Mouse (Mus musculus) stomach, postnatal 0 days (tissue): ENCODE results near the gene Epp13. TPM values are rescaled to one million over a fixed set of nuclear protein-coding genes. Genes with fewer than 3 reads are reported as not detected.
"Not testable (repeated sequence)": the region's sequence is repeated elsewhere in the genome, so short reads cannot be mapped to it uniquely, and the experiment has no call there.

Source experiments
- ATAC-seq: fragments of 200-750 bp; cut with Nextera tagmentation; 2 replicates; pipeline ENCODE4 v1.8.0; 2017; ENCODE audit not compliant: low FRiP score, low TSS enrichment
- DNase-seq: peaks from one replicate; pipeline ENCODE4 v3.0.0-alpha.2; 2016; ENCODE audit warnings: low spot score
- H3K27ac ChIP-seq: fragments of 300-500 bp; sonication (generic); replicated peaks from 2 replicates; pipeline ENCODE4 v1.5.1; 2014; ENCODE audit warnings: mild to moderate bottlenecking, control low read depth
- H3K27me3 ChIP-seq: fragments of 300-500 bp; sonication (generic); 2 replicates; pipeline ENCODE4 v1.6.1; 2014; ENCODE audit warnings: low read length; ENCODE audit not compliant: control insufficient read depth, insufficient read depth
- H3K36me3 ChIP-seq: fragments of 300-500 bp; sonication (generic); 2 replicates; pipeline ENCODE4 v1.6.1; 2014; ENCODE audit warnings: low read length, mixed read lengths; ENCODE audit not compliant: control insufficient read depth, insufficient read depth
- H3K4me1 ChIP-seq: fragments of 300-500 bp; sonication (generic); replicated peaks from 2 replicates; pipeline ENCODE4 v1.6.1; 2014; ENCODE audit warnings: antibody characterized with exemption; ENCODE audit not compliant: control insufficient read depth, insufficient read depth
- H3K4me2 ChIP-seq: fragments of 300-500 bp; sonication (generic); replicated peaks from 2 replicates; pipeline ENCODE4 v1.6.1; 2014; ENCODE audit warnings: low read depth, mild to moderate bottlenecking, control low read depth, moderate library complexity
- H3K4me3 ChIP-seq: fragments of 300-500 bp; sonication (generic); 2 replicates; pipeline ENCODE4 v1.5.1; 2014; ENCODE audit warnings: low read depth, low read length, control low read depth
- H3K9ac ChIP-seq: fragments of 300-500 bp; sonication (generic); 2 replicates; pipeline ENCODE4 v1.6.1; 2014; ENCODE audit warnings: mild to moderate bottlenecking, low read length, control low read depth, mixed read lengths
- H3K9me3 ChIP-seq: fragments of 300-500 bp; sonication (generic); 2 replicates; pipeline ENCODE4 v1.6.1; 2016; ENCODE audit warnings: low read length; ENCODE audit not compliant: control insufficient read depth
- CTCF ChIP-seq: IDR thresholded peaks from 2 replicates; pipeline ENCODE4 v1.5.1; 2016; ENCODE audit warnings: antibody characterized with exemption, low read depth, mild to moderate bottlenecking, moderate library complexity
- EP300 ChIP-seq: optimal IDR thresholded peaks from 2 replicates; pipeline ENCODE3; 2016; ENCODE audit warnings: antibody characterized with exemption
- whole genome bisulfite sequencing: fragments of 180-500 bp; shearing (Covaris S2); extraction: QIAGEN DNeasy Blood & Tissue Kit; methylation state at CpG from one replicate; pipeline ENCODE4 v1.1.7; 2014; 5-methylcytosine and 5-hydroxymethylcytosine counted together
- polyA plus RNA-seq: library from polyadenylated mRNA; unstranded; fragments of >200 nt; fragmentation: Nextera tagmentation; extraction: Ambion mirVana; gene quantifications from 2 replicates; pipeline ENCODE4 v1.2.1, GENCODE M21; 2015

Gene Epp13
- polyA plus RNA-seq, 1 experiment from 2014 or later = not detected

DNA sequence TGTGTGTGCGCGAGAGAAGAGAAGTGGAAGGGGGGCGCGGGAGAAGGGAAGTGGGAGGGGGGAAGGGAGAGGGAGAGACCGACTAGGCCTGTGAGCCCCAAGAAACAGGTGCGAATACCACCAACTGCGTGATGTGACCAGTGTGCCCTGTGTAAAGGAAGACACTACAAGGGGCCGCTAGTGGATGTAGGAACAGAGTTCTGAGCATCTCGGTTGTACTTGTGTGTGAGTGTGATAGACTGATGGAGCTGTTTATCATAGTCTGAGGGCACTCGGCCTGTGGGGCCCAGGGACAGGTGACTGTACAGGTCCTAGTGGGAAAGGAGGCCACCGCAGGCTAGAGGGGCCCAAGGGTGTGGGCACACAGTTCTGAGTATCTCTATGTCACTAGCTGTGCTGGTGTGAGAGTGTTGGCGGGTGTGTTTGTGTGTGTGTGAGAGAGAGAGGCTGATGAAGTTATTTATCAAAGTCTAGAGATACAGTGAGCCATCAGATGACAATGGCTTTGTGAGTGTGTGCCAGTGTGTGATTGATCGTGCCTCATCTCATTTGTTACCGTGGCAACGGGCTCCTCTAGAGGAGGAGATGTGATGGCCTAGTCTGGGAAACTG lies 34.5 kb downstream of the Epp13 start:
- no peaks in the 10 kb centered on the region for H3K27me3 ChIP-seq
- H3K36me3 ChIP-seq = no peaks in the 10 kb centered on the region; the same call in 1 of the 2 replicates
- ATAC-seq (peak; percentile 4; the same call in 1 of the 2 replicates), DNase-seq (no peak)
- H3K4me2 ChIP-seq = peak overlapping the region; percentile 68
- no peak for TF ChIP-seq CTCF
- no peak for TF ChIP-seq EP300
- peak overlapping the region; percentile 48 for H3K4me3 ChIP-seq
- H3K4me1 ChIP-seq = peaks cover 3% of the 10 kb centered on the region; the same call in 1 of the 2 replicates
- no peak overlapping the region for H3K27ac ChIP-seq
- 16% methylated on average over 15 of the region's 15 CpGs for WGBS
- no peaks in the 10 kb centered on the region for H3K9me3 ChIP-seq
- H3K9ac ChIP-seq = peak overlapping the region; percentile 54

DNA sequence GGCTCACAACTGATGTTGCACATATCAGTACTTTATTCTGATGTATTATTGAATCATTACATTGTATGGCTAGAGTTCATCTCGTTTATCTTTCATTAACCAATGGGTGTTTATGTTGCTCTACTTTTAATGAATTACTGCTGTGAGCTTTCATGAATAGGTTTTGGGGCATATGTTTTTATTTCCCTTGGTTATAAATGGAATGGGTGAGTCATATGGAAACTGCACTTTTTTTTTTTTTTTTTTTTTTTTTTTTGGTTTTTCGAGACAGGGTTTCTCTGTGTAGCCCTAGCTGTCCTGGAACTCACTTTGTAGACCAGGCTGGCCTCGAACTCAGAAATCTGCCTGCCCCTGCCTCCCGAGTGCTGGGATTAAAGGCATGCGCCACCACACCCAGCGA lies 38.6 kb downstream of the Epp13 start:
- H3K9ac ChIP-seq, H3K4me1 ChIP-seq, H3K27me3 ChIP-seq, ATAC-seq, H3K4me3 ChIP-seq, H3K9me3 ChIP-seq, DNase-seq, H3K4me2 ChIP-seq, H3K27ac ChIP-seq, H3K36me3 ChIP-seq: not testable (repeated sequence)
- 94% methylated on average over 5 of the region's 6 CpGs for WGBS

DNA sequence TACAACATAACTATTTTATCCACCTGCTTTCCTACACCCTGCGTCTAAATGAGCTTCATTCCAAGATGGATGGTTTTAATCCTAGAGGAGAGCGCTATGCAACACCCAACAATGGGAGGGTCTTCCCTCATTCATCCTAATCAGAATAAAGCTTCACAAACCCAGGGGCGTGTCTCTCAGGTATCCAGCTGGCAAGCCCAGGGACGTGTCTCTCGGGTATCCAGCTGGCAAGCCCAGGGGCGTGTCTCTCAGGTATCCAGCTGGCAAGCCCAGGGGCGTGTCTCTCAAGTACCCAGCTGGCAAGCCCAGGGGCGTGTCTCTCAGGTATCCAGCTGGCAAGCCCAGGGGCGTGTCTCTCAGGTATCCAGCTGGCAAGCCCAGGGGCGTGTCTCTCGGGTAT lies 48.3 kb downstream of the Epp13 start:
- H3K27me3 ChIP-seq, H3K4me3 ChIP-seq, H3K4me2 ChIP-seq, H3K36me3 ChIP-seq, ATAC-seq, H3K4me1 ChIP-seq, H3K9ac ChIP-seq, H3K9me3 ChIP-seq, H3K27ac ChIP-seq: not testable (repeated sequence)
- 39% methylated on average over 11 of the region's 11 CpGs for WGBS
- DNase-seq = peak; percentile 23

DNA sequence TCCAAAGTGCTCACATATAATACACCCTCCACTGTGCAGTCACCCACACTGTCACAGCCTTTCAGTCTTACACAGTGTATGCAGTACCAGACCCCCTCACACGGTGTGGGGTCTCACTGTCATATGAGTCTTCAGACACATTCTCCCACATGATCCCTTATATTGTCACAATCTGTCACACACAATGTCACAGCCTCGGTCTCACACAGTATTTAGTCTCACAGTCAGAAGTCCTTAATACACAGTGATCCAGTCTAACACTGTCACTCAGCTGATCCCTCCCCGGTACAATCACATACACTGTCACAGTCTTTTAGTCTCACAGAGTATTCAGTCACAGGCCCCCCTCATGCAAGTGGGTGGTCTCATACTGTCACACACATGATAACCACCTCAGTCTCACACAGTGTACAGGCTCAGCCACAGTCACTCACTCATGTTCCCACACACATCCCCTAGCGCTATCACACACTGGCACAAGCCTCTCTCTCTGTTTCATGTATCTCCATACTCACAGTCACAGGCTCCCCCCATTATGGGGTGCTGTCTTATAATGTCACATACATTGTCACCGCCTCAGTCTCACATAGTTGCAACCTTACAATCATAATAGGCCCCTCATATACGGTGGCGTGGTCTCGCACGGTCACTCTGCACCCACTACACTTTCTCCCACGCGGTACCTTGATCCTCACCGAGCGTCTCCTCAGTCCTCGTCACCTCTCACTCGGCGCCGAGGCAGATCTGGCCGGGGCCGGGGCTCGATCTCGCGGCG lies 78.1 kb downstream of the Epp13 start:
- ATAC-seq (peak; percentile 75), DNase-seq (no peak)
- H3K36me3 ChIP-seq = no peaks in the 10 kb centered on the region
- peak overlapping the region; percentile 54 for H3K4me2 ChIP-seq
- H3K9me3 ChIP-seq = no peaks in the 10 kb centered on the region
- peak overlapping the region; percentile 58 for H3K27ac ChIP-seq
- peak overlapping the region; percentile 48 for H3K4me3 ChIP-seq
- peak overlapping the region; percentile 53 for H3K9ac ChIP-seq
- H3K27me3 ChIP-seq = no peaks in the 10 kb centered on the region
- TF ChIP-seq EP300 (no peak), CTCF (no peak; the same call in 1 of the 2 replicates)
- 0 out of 2 replicates have a peak, but pooled peaks cover 3% of the 10 kb centered on the region for H3K4me1 ChIP-seq
- whole genome bisulfite sequencing = 14% methylated on average over 23 of the region's 23 CpGs

DNA sequence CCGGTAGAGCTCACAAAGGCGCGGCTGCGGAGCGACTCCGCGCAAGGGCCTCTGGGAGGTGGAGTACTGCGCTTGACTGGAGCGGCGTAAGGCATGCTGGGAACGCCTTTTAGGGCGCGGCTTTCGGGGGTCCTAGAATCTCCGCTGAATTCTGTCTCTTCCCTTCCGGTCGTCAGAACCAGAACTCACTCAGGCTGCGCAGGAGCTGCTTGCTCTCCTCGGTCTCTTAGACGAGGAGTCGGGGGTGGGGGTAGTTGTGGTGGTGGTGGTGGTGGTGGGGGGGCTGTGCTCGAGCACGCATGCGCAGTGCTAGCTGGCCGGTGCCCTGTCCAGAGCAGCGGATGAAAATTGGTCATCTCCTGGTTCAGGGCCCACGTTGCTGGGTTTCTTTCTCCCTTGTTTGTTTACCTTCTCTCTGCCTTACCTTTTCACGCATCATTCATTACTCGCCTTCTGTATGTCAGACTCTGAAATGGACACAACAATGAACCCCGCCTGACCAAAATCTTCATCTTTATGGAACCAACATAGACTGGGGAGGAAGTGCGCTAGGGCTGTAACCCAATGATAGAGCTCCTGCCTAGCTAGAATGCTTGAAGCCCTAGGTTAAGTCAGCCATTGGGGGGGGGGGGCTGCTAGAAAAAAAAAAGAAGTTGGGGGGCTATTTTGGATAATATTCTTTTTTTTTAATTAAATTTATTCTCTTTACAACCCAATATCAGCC lies 78.9 kb downstream of the Epp13 start, which contains the start of gene Zfp583:
TSS of gene Zfp583 (minus strand) at position 53 of the 724 bp plus-strand sequence.
- Histone ChIP-seq H3K4me1 (0 out of 2 replicates have a peak, but pooled peaks cover 3% of the 10 kb centered on the region), H3K4me3 (peak within 1 kb of the TSS; percentile 48), H3K27ac (peak within 1 kb of the TSS; percentile 58), H3K27me3 (no peaks in the 10 kb centered on the region), H3K36me3 (no peaks in the 10 kb centered on the region), H3K9ac (peak within 1 kb of the TSS; percentile 53), H3K9me3 (no peaks in the 10 kb centered on the region), H3K4me2 (peak within 1 kb of the TSS; percentile 54)
- DNase-seq (peak; percentile 76), ATAC-seq (peak; percentile 94)
- WGBS = 5% methylated on average over 31 of the region's 31 CpGs
- no peak for TF ChIP-seq CTCF
- no peak for TF ChIP-seq EP300

Other genes starting within 250 kb of the Epp13 start
- gene Vmn1r65, start 241.7 kb upstream of the Epp13 start, polyA plus RNA-seq = not detected in 2 replicates
- gene Nlrp4c, start 207.5 kb upstream of the Epp13 start, polyA plus RNA-seq = 0.02 TPM in 1 of 2 replicates, not detected in the other
- gene Zfp787, start 96.7 kb upstream of the Epp13 start, polyA plus RNA-seq = 36.9 and 41.2 TPM in 2 replicates
- gene Zfp444, start 80.5 kb upstream of the Epp13 start, polyA plus RNA-seq = 23.7 and 25.3 TPM in 2 replicates
- not detected in 2 replicates for gene Galp, start 55.6 kb upstream of the Epp13 start, polyA plus RNA-seq
- gene Zscan5b, start 30.4 kb upstream of the Epp13 start, polyA plus RNA-seq = not detected in 2 replicates
- gene Zfp667, start 33.9 kb downstream of the Epp13 start, polyA plus RNA-seq = 5.2 and 5.4 TPM in 2 replicates
- 1.9 and 2.0 TPM in 2 replicates for gene Zfp583, start 78.6 kb downstream of the Epp13 start, polyA plus RNA-seq
- 0.35 and 0.41 TPM in 2 replicates for gene Gm3854, start 91.0 kb downstream of the Epp13 start, polyA plus RNA-seq
- gene Zfp78, start 110.6 kb downstream of the Epp13 start, polyA plus RNA-seq = 1.0 and 1.9 TPM in 2 replicates
- gene Zfp28, start 130.6 kb downstream of the Epp13 start, polyA plus RNA-seq = 2.4 and 2.6 TPM in 2 replicates
- gene Smim17, start 146.0 kb downstream of the Epp13 start, polyA plus RNA-seq = 0.02 and 0.10 TPM in 2 replicates
- not detected in 2 replicates for gene Gm20715, start 157.6 kb downstream of the Epp13 start, polyA plus RNA-seq
- gene Olfr1344, start 186.0 kb downstream of the Epp13 start, polyA plus RNA-seq = not detected in 2 replicates
- gene Olfr1336, start 203.5 kb downstream of the Epp13 start, polyA plus RNA-seq = not detected in 2 replicates
- not detected in 2 replicates for gene Olfr1346, start 214.4 kb downstream of the Epp13 start, polyA plus RNA-seq
- gene Olfr5, start 234.2 kb downstream of the Epp13 start, polyA plus RNA-seq = not detected in 2 replicates
- gene Olfr1347, start 247.0 kb downstream of the Epp13 start, polyA plus RNA-seq = not detected in 2 replicates